Mouse (Mus musculus): ENCODE data around the gene Ncapg2. TPM values are rescaled to one million over a fixed set of nuclear protein-coding genes. Genes with fewer than 3 reads are reported as not detected.

Ncapg2 gene
- 6.6 TPM for polyA plus RNA-seq (2017; shearing (Covaris generic))

DNA sequence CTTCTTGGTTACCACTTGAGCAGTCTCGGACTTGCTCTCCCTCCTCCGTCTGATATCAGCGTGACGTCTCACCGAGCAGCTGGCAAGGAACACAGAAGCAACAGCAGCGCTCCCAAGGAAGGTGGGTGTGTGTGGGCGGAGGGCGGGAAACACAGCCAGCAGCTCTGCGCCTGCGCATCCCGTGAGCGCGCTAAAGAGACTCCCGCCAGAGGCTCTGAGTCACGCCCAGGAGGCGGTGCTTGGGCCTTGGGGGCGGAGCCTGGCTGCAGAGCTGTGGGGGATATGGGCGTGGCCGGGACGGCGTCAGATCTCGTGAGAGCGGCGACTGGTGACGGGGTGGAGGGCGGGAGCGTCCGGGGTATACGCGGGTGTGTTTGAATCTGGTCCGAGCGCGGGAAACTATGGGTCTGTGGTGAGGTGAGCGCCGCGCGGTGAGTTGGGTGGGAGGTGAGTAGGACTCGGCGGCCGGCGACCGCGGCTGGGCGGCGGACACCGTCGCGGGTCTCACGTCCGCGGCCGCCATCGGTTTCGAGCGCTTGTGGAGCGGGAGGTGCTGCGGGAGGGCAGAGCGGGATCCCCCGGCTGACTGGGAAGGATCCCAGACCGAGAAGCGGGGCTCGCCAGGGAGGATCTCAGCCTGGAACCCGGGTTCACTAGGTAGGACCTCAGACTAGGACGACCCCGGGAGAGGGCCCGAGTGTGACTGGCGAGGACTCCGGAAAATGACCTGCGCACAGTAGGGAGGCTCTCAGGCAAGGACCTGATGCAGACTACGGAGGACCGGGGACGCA is at the start of gene Ncapg2:
Gene Ncapg2 (plus strand): TSS at position 358 of the 791 bp plus-strand sequence.

DNA sequence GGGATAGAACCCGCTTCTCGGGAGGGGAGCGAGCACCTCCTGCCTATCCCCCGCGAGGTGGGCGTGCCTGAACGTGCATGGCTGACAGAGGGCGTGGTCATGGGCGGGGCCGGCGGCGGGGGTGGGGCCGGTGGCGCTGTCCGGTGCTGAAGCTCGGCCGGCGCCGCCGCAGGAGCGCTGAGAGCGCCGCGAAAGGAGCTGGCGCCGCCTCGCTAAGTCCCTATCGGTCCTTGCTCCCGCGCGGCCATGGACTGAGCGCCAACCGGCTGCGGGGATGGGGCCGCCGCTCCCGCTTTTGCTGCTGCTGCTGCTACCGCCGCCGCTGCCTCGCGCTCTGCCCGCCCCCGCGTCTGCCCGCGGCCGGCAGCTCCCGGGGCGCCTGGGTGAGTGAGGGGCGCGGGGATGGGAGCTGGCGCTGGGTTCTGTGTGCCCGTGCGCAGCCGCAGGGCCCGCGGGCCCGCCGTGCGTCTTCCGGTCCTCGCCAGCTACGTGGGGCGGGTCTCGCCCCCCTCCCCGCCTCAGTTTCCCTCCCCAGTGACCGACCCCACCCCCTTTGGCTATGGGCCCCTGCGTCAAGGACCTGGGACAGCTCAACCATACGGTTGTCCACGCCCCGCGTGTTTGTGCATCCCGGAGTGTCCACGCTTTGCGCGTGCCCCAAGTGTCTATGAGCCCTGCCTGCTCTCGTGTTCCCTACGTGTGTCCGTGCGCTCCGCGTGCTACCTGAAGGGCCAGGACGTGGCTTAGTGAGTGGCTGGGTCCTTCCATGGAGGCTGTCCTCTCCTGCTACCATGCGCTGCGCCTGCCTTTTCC is 80.6 kb downstream of the Ncapg2 start, which contains the start of gene Ptprn2:
Gene Ptprn2 (plus strand): TSS at position 130 of the 813 bp plus-strand sequence.

Other genes starting within 250 kb of the Ncapg2 start
- gene Wdr60, start 142.4 kb upstream of the Ncapg2 start, polyA plus RNA-seq (2017; shearing (Covaris generic)): 2.9 TPM
- not detected for gene Gm11027, start 130.0 kb upstream of the Ncapg2 start, polyA plus RNA-seq (2017; shearing (Covaris generic))
- 32.7 TPM for gene Esyt2, start 124.2 kb upstream of the Ncapg2 start, polyA plus RNA-seq (2017; shearing (Covaris generic))
- gene Ptprn2, start 80.3 kb downstream of the Ncapg2 start, polyA plus RNA-seq (2017; shearing (Covaris generic)): not detected

Measured in CD4-positive, CD25-positive, alpha-beta regulatory T cell, adult 9 weeks (primary cell).